Mouse (Mus musculus) small intestine, adult 2 months (tissue): ENCODE data around the gene Spg11.

Experiments used
- CTCF ChIP-seq: fragments of 200-500 bp; IDR thresholded peaks from 2 replicates; pipeline ENCODE4 v1.5.1; 2012; ENCODE audit warnings: low read depth, mild to moderate bottlenecking, control low read depth, inconsistent platforms, low read length, moderate library complexity, mixed read lengths; ENCODE audit not compliant: insufficient replicate concordance, insufficient read length; ENCODE audit errors: extremely low read depth
- POLR2A ChIP-seq: fragments of 200-500 bp; IDR thresholded peaks from 2 replicates; pipeline ENCODE4 v1.6.1; 2012; ENCODE audit warnings: low read depth, mild to moderate bottlenecking, control low read depth, inconsistent platforms, low read length, moderate library complexity

GRCm38 (mm10) chr2:122028756-122029700, 89.2 kb downstream of the Spg11 start:
- TF ChIP-seq CTCF (no peak), POLR2A (no peak)
